Mouse (Mus musculus): Measurements from ENCODE around the gene Abca4.

DNA sequence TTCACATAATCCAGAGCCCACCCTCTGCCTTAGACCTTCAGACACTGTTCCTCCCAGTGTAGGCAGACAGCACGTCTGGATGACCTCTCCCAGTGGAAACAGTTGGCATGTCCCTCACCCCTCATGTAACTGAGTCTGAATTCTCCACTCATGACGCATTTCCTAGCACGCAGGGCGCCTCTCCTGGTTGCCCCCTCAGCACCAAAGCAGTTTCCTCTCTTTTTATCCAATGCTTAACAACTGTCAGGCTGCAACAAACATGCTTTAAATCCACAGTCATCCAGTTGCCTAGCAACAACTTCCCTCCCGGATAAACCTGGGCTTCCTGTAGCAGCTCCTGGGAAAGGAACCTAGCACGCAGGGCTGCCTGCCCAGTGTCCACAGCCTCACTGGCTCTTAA, 33.9 kb downstream of the Abca4 start:
- TF ChIP-seq SRF (IDR thresholded peaks at IDR 0.05; ENCODE audit: control insufficient read depth, insufficient read length, low read depth) (no peak), POLR2A (IDR thresholded peaks at IDR 0.05; ENCODE audit: insufficient read length, low read depth) (no peak)

Data from myocyte (in vitro differentiated cells).